Mouse (Mus musculus): ENCODE data around the gene Gm10447.
"Not testable (repeated sequence)": the region's sequence is repeated elsewhere in the genome, so short reads cannot be mapped to it uniquely, and the experiment has no call there.

The Gm10447 gene

DNA sequence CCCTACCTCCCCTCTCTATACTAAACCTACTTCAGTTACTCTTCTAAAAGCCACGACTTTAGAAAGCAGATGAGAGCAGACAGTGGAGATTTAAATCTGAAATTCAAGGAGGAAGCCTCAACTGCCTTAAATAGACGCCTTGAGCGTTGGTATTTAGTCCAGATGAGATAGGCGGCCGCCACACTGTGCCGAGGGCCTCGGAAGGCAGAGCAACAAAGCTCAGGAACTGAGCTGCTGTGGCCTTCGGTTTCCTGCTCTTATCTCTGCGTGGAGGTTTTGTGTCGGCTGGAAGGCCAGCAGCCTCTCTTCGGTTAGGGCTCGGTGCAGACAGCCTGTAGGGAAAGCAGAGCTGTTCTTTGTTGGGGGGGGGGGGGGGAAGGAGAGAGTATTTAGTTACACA lies 15.0 kb downstream of the Gm10447 start:
- DNase-seq = no peak

DNA sequence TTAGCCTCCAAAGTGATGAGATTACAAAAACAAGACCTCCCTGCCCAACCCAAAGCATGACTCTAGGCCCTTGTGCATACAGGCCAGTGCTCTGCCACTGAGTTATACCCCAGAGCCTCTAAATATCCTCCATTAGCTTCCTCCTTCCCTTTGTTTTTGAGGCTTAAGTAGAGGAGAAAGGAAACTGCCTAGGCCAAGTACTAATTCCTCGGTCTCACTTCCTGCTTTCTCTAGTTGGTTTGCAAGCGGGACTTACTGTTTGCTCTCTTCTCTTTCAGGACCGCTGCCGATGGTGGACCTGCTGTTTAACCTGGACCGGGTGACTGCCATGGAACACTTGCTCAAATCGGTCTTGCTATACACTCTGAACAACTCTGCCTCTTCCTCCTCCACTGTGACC lies 20.6 kb downstream of the Gm10447 start:
- DNase-seq = no peak

- no peak for DNase-seq
Observed at GRCm38 (mm10) chr11:53435504-53435903, 21.4 kb downstream of the Gm10447 start.

- no peak for DNase-seq
Observed at GRCm38 (mm10) chr11:53433057-53433456, 23.9 kb downstream of the Gm10447 start.

DNA sequence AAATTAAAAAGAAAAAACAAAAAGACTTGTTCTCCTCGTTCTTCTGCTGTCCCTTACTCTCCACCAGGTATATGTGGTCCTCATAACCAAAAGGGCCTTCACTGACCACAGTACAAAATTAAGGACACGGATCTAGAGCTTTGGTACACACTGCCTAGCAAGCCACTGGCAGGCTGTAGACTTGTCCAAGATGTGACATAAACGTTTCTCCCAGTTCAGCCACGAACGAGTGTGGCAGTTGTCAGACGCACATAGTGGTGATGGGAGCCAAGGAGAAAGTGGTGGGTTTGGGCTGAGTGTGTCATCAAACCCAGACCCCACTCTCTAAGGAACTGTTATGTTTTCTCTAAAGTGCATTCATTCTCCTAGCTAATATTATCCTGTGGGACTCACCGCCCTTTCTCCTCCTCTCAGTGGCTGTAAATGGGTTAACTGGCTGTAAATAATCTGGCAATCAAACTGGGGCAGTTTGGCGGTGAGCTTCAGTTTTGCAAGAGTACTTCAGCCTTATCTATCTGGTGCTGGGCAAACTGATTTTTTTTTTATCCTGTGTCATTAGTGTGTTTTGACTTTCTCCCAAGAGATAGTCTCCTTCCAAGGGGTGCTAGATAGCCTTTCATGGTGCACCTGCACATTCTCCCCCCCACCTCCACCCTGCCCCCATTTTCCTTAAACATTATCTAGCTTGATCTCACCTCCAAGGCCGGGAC lies 25.4 kb downstream of the Gm10447 start:
- DNase-seq = peak; percentile 26

- DNase-seq = peak; percentile 99
Observed at GRCm38 (mm10) chr11:53430670-53431346, 26.1 kb downstream of the Gm10447 start, which contains the start of the genes Uqcrq and Gdf9. Uqcrq (minus strand) TSS chr11:53430831. Gdf9 (plus strand) TSS chr11:53431023.

DNA sequence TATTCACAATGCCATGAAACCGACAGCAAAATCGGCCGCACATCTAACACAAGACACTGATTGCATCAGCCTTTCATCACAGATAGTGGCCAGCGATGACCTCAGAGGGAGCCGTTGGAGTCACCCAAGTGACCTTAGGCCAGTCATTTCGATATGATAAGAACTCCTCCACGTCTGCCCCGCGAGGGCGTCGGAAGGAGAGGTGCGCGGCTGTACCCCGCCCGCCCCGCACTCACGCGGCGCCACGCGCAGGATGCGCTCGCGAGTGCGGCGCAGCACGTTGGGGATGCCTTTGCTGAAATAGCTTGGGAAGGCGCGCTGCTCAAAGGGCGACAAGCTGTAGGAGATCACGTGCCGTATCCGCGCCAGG lies 26.6 kb downstream of the Gm10447 start:
- DNase-seq = no peak

- DNase-seq = no peak
Observed at GRCm38 (mm10) chr11:53429182-53429581, 27.7 kb downstream of the Gm10447 start.

DNA sequence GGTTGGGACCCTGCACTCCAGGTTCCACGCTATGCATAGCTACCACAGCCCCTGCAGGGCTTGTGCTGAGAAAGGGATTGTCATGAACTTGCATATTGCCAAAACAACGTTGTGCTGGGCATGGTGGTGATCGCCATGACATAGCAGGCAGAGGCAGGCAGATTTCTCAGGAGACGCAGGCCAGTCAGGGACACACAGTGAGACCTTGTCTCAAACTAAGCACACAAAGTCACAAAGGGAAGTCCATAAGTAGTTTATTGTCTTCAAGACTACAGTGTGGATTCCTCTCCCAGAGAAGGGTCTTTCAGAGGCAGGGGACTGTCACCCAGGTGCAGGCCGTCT lies 28.2 kb downstream of the Gm10447 start:
- no peak for DNase-seq

GRCm38 (mm10) chr11:53427993-53428715 lies 28.8 kb downstream of the Gm10447 start:
- DNase-seq = no peak

DNA sequence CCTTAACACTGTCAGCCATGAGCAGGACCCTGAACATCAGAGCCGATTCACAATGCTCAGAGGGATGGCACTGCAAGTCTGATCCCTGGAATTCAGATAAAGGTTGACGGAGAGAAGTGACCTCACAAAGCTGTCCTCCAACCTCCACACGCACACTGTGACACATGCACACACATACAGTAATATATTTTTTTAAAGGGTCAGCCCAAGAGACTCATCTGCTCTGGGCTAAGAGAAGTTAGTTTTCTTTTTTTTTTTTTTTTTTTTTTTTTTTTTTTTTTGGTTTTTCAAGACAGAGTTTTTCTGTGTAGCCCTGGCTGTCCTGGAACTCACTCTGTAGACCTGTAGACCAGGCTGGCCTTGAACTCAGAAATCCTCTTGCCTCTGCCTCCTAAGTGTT lies 30.0 kb downstream of the Gm10447 start:
- DNase-seq = not testable (repeated sequence)

DNA sequence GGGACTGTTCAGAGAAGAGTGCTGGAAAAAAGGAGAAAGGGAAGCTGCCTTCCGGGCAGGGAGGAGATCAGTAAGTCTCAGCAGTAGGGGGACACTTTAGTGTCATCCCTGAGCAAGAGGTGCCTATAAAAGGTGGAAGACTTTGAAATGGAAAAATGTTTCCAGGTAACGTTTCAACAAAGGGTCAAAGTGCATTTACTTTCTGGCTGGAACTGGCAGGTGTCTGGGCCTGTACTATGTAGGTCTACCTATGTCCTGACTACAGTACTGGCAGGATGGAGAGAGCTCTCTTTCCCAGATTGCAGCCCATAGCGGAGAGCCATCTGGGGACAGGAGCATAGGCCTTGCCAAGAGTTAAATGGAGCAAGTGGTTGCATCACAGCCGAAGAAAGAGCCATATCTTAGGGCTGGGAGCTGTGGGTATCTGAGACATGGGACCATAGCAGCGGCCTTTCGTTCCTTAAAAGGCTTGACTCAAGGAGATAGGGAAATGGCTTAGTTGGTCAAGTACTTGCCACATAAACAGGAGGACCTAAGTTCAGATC lies 31.1 kb downstream of the Gm10447 start:
- no peak for DNase-seq

GRCm38 (mm10) chr11:53425251-53425650 lies 31.7 kb downstream of the Gm10447 start:
- DNase-seq = no peak

DNA sequence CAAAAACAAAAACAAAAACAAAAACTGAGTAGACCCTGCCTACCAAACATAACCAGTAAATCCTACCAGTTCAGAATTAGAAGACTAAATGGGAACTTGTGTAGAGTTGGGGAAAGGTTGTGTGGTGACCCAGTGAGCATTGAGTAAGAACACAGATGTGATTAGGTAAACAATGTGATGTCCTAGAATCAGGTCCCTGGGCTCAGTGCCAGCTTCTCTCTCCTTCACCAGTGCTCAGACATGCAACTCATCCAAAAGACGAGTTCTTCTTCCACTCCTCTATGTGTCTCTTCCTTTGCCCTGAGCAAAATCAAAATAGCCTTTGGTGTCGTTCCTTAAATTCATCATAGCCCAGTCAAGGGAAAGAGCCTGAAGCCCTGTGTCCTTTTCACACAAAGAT lies 32.1 kb downstream of the Gm10447 start:
- DNase-seq = peak; percentile 16

GRCm38 (mm10) chr11:53423036-53423435 lies 33.9 kb downstream of the Gm10447 start, which contains the start of gene Leap2:
Leap2 (minus strand) TSS chr11:53423170.
- DNase-seq = no peak

GRCm38 (mm10) chr11:53418048-53418447 lies 38.9 kb downstream of the Gm10447 start:
- no peak for DNase-seq

- no peak for DNase-seq
Observed at GRCm38 (mm10) chr11:53413871-53414270, 43.0 kb downstream of the Gm10447 start.

DNA sequence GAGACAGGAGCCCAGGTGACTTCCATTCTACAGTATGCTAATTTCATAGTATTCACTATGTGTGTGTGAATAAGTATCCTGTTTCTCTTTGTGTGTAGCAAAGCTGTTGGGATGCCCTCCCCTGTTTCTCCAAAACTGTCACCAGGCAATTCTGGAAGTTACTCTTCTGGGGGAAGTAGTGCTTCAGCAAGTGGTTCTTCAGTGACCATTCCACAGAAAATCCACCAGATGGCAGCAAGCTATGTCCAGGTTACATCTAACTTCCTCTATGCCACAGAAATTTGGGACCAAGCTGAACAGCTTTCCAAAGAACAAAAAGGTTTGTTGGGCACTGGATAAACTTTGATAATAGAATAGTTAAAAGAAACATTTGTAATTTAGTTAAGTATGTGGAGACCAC lies 45.2 kb downstream of the Gm10447 start:
- DNase-seq = peak; percentile 30
